In genomic region chr11:84979351-84979750, GRCm38 (mm10) we compare ENCODE assay signal across 25 mouse cellular contexts. TPM values are rescaled to one million over a fixed set of nuclear protein-coding genes. Genes with fewer than 3 reads are reported as not detected.
DNase-seq lines count a peak whose midpoint lies in the region; ATAC-seq and TF ChIP-seq lines count a peak whose summit lies in the region.
"Had no signal": no experiment of that assay in that cellular context is flagged by ENCODE, and none has a peak within 500 bp of the region (broad histone marks: within the 10 kb centered on the region; RNA-seq: fewer than 3 reads in every experiment).

No protein-coding gene starts in this region.

- TF ChIP-seq POLR2A in small intestine, adult 2 months (IDR thresholded peaks at IDR 0.05; ENCODE audit: low read depth, low read length) = no peak

- no peak overlapping the region for H3K4me3 ChIP-seq in heart, embryonic 16.5 days (ENCODE audit: low read length)
- no peak overlapping the region for H3K4me3 ChIP-seq in small intestine, adult 2 months (ENCODE audit: low read depth, low read length)
- H3K4me3 ChIP-seq: embryonic facial prominence, embryonic 15.5 days; erythroblast, embryonic 14.5 days; forebrain, embryonic 10.5 days; heart, adult 2 months; heart, embryonic 12.5 days; hindbrain, embryonic 12.5 days had no signal

- H3K36me3 ChIP-seq in heart, embryonic 16.5 days (ENCODE audit: control insufficient read depth, insufficient read depth) = peaks cover 4% of the 10 kb centered on the region
- no peaks in the 10 kb centered on the region; the same call in none of the 2 replicates for H3K36me3 ChIP-seq in small intestine, adult 2 months (ENCODE audit: control insufficient read depth, insufficient read depth, low read length)
- H3K36me3 ChIP-seq: hindbrain, embryonic 12.5 days had no signal

- H3K9me3 ChIP-seq in heart, embryonic 16.5 days (replicated peaks; ENCODE audit: control insufficient read depth, low read length) = no peaks in the 10 kb centered on the region
- H3K9me3 ChIP-seq: embryonic facial prominence, embryonic 15.5 days; forebrain, embryonic 10.5 days; heart, embryonic 12.5 days; hindbrain, embryonic 12.5 days had no signal

- peak overlapping the region; percentile 31 for H3K27ac ChIP-seq in heart, embryonic 16.5 days (ENCODE audit: low read length)
- H3K27ac ChIP-seq in small intestine, adult 2 months (ENCODE audit: insufficient read depth, low read depth, low read length) = peak overlapping the region; percentile 77
- H3K27ac ChIP-seq: embryonic facial prominence, embryonic 15.5 days; forebrain, embryonic 10.5 days; heart, adult 2 months; hindbrain, embryonic 12.5 days had no signal

- no peak overlapping the region for H3K4me2 ChIP-seq in heart, embryonic 16.5 days (ENCODE audit: low read depth, low read length)
- H3K4me2 ChIP-seq: embryonic facial prominence, embryonic 15.5 days; heart, embryonic 12.5 days; hindbrain, embryonic 12.5 days had no signal

- 0 out of 2 replicates have a peak, but pooled peaks cover 2% of the 10 kb centered on the region for H3K4me1 ChIP-seq in heart, embryonic 16.5 days (ENCODE audit: control insufficient read depth, insufficient read depth, low read length)
- H3K4me1 ChIP-seq in small intestine, adult 2 months (ENCODE audit: control insufficient read depth, insufficient read depth, insufficient read length, low read length) = peaks cover 22% of the 10 kb centered on the region; the same call in 1 of the 2 replicates
- H3K4me1 ChIP-seq: embryonic facial prominence, embryonic 15.5 days; forebrain, embryonic 10.5 days; hindbrain, embryonic 12.5 days had no signal

- no peak for TF ChIP-seq CTCF in small intestine, adult 2 months (IDR thresholded peaks at IDR 0.05; ENCODE audit: extremely low read depth, insufficient read length, insufficient replicate concordance, low read depth, low read length)

- no peaks in the 10 kb centered on the region for H3K27me3 ChIP-seq in heart, embryonic 16.5 days (ENCODE audit: control insufficient read depth, insufficient read depth, low read length)
- no peaks in the 10 kb centered on the region for H3K27me3 ChIP-seq in small intestine, adult 2 months (ENCODE audit: control insufficient read depth, insufficient read depth, low read length)
- H3K27me3 ChIP-seq: embryonic facial prominence, embryonic 15.5 days; heart, embryonic 12.5 days; hindbrain, embryonic 12.5 days; Patski had no signal

- 25% methylated on average over 1 of the region's 1 CpGs for WGBS in heart, embryonic 16.5 days
- WGBS in small intestine, adult 2 months = 18% methylated on average over 1 of the region's 1 CpGs

- no peak overlapping the region for H3K9ac ChIP-seq in heart, embryonic 16.5 days (ENCODE audit: low read length)
- H3K9ac ChIP-seq: embryonic facial prominence, embryonic 15.5 days; heart, embryonic 12.5 days; hindbrain, embryonic 12.5 days had no signal

- ATAC-seq in heart, embryonic 16.5 days (replicated peaks; ENCODE audit: extremely low read depth, insufficient read depth, low FRiP score) = no peak
- peak; percentile 90 for ATAC-seq in megakaryocyte, adult 5-6 weeks (ENCODE audit: poor library complexity, severe bottlenecking)
- ATAC-seq: activated CD4-positive, CD25-positive, alpha-beta regulatory T cell, adult 4 months; forebrain, embryonic 14.5 days; hindbrain, embryonic 16.5 days; inflammation-experienced regulatory T-cells, adult 6 months; Patski had no signal

- no peak for DNase-seq in heart, adult 8-10 months (ENCODE audit: low spot score)
- peak; percentile 57 for DNase-seq in lung, postnatal 36 days
- no peak for DNase-seq in lung, postnatal 14 days
- DNase-seq in layer of hippocampus, adult 18-20 months (ENCODE audit: low spot score in 2 of 2) = no peak
- DNase-seq in layer of hippocampus, postnatal 25 days (ENCODE audit: extremely low spot score in 1 of 2, low spot score in 1 of 2) = no peak
- DNase-seq: adrenal gland, postnatal 25 days; cerebellum, adult 18-20 months; cerebellum, adult 9-11 months; cerebellum, postnatal 36 days; gastrocnemius, postnatal 36 days; heart, adult 2 months; heart, postnatal 4 days had no signal

RNA-seq across cellular contexts. Expression of gene Car4, which starts 21.8 kb away (rescaled TPM):
- 1.0 and 1.1 TPM in 2 replicates for polyA plus RNA-seq in heart, embryonic 16.5 days (2015; fragmentation: Nextera tagmentation; extraction: Ambion mirVana)
- total RNA-seq in heart, adult 8-10 months (2022) = 10 to 100 TPM; 25.1 to 33.9 (median 27.0) TPM
- not detected in 2 replicates for total RNA-seq in megakaryocyte, adult 5-6 weeks (2015)
- total RNA-seq in megakaryocyte, adult 5-6 weeks (2017) = not detected in 2 replicates
- polyA plus RNA-seq in small intestine, adult 2 months (2012; rRNA removed) = 13.9 and 46.7 TPM in 2 replicates
- 10 to 100 TPM; 65.3 to 71.2 TPM for total RNA-seq in layer of hippocampus, adult 18-20 months (2021)
- 10 to 100 TPM; 72.7 to 76.4 TPM for total RNA-seq in layer of hippocampus, postnatal 25 days (2021)
- polyA plus RNA-seq: activated CD4-positive, CD25-positive, alpha-beta regulatory T cell, adult 4 months; erythroblast, embryonic 14.5 days; inflammation-experienced regulatory T-cells, adult 6 months; Patski had no signal

Comparison
In these comparisons a context has a peak if more than half of its experiments do, and no peak if none do; other contexts are left out.
1. RNA of gene Car4, which starts 21.8 kb away (total RNA-seq): 72.7 to 76.4 TPM in layer of hippocampus, postnatal 25 days, 65.3 to 71.2 TPM in layer of hippocampus, adult 18-20 months and 25.1 to 33.9 TPM in heart, adult 8-10 months; not detected in megakaryocyte, adult 5-6 weeks; every median in the first group is over 10 times any median in the second.